Mouse (Mus musculus): Measurements from ENCODE around the gene Ostc. TPM values are rescaled to one million over a fixed set of nuclear protein-coding genes. Genes with fewer than 3 reads are reported as not detected.

Gene Ostc
- total and polyA plus RNA-seq, 2 experiments from 2014 or later = 150 to 152 TPM

DNA sequence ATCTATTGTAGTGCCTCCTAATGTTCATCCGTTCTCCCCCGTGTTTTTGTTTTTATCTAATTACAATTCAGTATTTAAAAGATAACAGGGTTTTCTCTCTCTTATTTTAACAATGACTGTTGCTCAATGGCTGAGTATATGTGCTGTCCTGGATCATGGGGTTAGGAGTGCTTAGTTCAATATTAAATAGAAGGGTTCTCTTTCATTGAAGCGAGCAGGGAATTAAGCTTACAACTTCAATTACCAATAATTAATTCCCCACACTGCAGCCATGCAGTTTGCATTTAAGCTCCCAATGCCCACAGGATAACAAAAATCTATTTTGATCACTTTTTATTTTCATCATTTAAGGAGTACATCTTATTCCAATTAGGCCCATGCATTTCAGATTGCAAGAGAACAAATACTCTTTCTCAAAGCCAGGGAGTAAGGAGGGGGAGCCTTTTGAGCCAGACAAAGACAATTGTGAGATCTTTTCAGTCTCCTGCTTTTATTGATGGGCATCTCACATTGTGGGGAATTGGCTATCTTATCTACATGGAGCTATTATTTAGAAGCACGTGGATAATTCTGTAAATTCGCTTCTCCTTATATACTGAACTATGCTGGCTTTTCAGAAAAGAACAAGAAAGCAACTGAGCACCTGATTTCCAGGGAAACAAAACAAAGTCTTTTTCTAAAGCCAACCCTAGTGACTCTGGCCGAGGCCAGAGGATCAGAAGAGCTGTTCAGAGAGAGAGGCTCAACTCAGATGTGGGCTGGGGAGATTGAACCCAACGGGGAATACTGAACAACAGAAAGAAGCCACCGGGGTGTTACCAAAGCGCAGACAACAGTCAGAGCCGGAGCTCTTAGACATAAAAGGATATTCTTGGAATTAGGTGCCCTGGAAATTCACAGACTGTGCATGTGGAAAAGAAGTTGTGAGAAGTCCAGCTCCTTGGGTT lies 37.7 kb upstream of the Ostc start:
- H3K4me2 ChIP-seq (ENCODE audit: low read depth, low read length) = no peak overlapping the region
- no peak for TF ChIP-seq CTCF (IDR thresholded peaks at IDR 0.05; ENCODE audit: low read depth)
- no peak for TF ChIP-seq EP300 (IDR thresholded peaks at IDR 0.05; ENCODE audit: low read depth)
- no peaks in the 10 kb centered on the region for H3K36me3 ChIP-seq (replicated peaks; ENCODE audit: control insufficient read depth, insufficient read depth, low read length)
- no peak for DNase-seq (ENCODE audit: low spot score)
- no peaks in the 10 kb centered on the region for H3K27me3 ChIP-seq (ENCODE audit: control insufficient read depth, insufficient read depth, low read length)
- H3K9ac ChIP-seq (replicated peaks; ENCODE audit: low read depth, low read length) = no peak overlapping the region
- H3K9me3 ChIP-seq (replicated peaks; ENCODE audit: control insufficient read depth, low read length) = peaks cover 5% of the 10 kb centered on the region; the same call in 1 of the 2 replicates
- ATAC-seq (ENCODE audit: insufficient read depth, low read depth) = no peak
- 67% methylated on average over 10 of the region's 10 CpGs for WGBS
- no peaks in the 10 kb centered on the region for H3K4me1 ChIP-seq (ENCODE audit: control insufficient read depth, insufficient read depth)
- no peak overlapping the region for H3K4me3 ChIP-seq (ENCODE audit: low read depth, low read length)
- no peak overlapping the region for H3K27ac ChIP-seq (ENCODE audit: low read depth)

DNA sequence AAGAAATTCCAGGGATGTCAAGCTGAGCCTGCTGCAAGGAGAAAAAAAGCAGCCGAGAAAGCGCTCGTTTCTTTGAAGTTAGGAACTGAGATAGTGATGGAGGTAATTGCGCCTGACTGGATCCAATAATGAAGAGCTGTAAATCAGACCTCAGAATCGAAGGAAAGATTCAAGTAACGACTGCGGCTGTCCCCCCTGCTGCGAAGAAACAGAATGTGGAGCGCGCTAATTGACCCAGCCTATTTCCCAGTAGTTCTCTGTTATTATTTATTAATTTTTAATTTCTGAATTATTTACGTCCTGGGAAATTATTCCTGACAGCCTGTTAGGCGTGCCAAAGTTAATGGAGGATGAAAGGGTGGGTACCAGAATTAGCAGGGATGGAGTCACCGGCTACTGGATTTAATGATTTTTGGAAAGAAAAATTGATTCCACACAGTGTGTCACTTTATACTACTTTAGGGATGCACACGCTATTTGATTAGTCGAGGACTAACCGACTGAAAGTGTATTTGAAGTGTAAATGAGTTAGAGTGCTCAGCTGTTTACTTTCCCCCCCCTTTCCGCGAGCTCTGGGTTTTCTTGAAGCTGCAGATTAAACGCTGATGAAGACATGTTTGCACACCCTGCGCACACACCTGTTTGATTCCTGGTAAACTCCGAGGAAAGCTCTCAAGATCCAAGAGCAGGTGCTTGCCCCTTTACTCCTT lies 28.6 kb upstream of the Ostc start:
- no peak for TF ChIP-seq EP300 (IDR thresholded peaks at IDR 0.05; ENCODE audit: low read depth)
- TF ChIP-seq CTCF (IDR thresholded peaks at IDR 0.05; ENCODE audit: low read depth) = no peak
- 61% methylated on average over 21 of the region's 21 CpGs for WGBS
- H3K9me3 ChIP-seq (replicated peaks; ENCODE audit: control insufficient read depth, low read length) = no peaks in the 10 kb centered on the region
- H3K27me3 ChIP-seq (ENCODE audit: control insufficient read depth, insufficient read depth, low read length) = no peaks in the 10 kb centered on the region
- H3K9ac ChIP-seq (replicated peaks; ENCODE audit: low read depth, low read length) = no peak overlapping the region
- no peak for ATAC-seq (ENCODE audit: insufficient read depth, low read depth)
- DNase-seq (ENCODE audit: low spot score) = no peak
- no peaks in the 10 kb centered on the region for H3K4me1 ChIP-seq (ENCODE audit: control insufficient read depth, insufficient read depth)
- no peak overlapping the region for H3K4me3 ChIP-seq (ENCODE audit: low read depth, low read length)
- no peaks in the 10 kb centered on the region for H3K36me3 ChIP-seq (replicated peaks; ENCODE audit: control insufficient read depth, insufficient read depth, low read length)
- no peak overlapping the region for H3K27ac ChIP-seq (ENCODE audit: low read depth)
- H3K4me2 ChIP-seq (ENCODE audit: low read depth, low read length) = no peak overlapping the region

DNA sequence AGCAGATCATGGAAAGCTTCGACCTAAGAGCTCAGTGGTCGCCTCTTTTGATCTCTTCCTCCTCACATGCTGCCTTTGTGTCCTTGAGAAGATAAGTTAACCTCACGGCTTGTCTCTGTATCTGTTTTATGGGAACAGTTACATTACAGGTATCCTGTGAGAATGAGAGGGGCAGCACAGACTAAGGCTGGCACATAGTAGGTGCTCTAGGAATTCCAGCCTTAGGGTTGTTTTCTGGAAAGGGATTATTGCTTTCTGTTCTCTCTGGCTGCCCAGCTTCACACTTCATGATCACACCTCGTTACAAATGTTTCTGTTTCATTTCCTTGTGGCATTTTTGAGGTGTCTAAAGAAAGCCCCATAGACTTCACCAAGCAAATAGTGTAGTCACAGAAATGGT lies 27.5 kb upstream of the Ostc start:
- DNase-seq (ENCODE audit: low spot score) (no peak), ATAC-seq (ENCODE audit: insufficient read depth, low read depth) (no peak)
- H3K9ac ChIP-seq (replicated peaks; ENCODE audit: low read depth, low read length) = no peak overlapping the region
- H3K9me3 ChIP-seq (replicated peaks; ENCODE audit: control insufficient read depth, low read length) = no peaks in the 10 kb centered on the region
- no peaks in the 10 kb centered on the region for H3K27me3 ChIP-seq (ENCODE audit: control insufficient read depth, insufficient read depth, low read length)
- H3K4me2 ChIP-seq (ENCODE audit: low read depth, low read length) = no peak overlapping the region
- H3K4me3 ChIP-seq (ENCODE audit: low read depth, low read length) = no peak overlapping the region
- no peak for TF ChIP-seq CTCF (IDR thresholded peaks at IDR 0.05; ENCODE audit: low read depth)
- no peak for TF ChIP-seq EP300 (IDR thresholded peaks at IDR 0.05; ENCODE audit: low read depth)
- no peak overlapping the region for H3K27ac ChIP-seq (ENCODE audit: low read depth)
- H3K4me1 ChIP-seq (ENCODE audit: control insufficient read depth, insufficient read depth) = no peaks in the 10 kb centered on the region
- 43% methylated on average over 4 of the region's 4 CpGs for WGBS
- H3K36me3 ChIP-seq (replicated peaks; ENCODE audit: control insufficient read depth, insufficient read depth, low read length) = no peaks in the 10 kb centered on the region

DNA sequence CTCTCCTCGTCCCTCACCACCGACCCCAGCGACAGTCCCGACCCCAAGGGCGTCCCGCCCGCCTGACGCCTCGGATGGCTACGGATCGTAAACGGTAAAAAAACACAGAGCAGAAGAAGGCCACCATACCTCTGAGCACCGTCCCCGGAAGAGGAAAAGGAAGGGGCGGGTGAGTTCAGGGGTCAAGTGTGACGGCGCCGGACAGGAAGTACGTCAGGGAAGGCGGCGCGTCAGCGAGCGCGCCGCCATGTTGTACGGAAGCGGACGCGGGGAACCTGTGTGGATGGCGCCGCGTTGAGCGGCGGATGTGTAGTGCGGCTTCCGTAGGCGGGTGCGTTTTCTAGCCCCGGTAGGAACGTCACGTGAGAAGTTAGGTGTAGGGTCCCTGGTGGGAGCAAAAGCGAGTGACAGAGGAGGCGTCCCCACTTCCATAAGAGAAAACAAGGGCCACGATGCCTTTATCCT lies 21.0 kb upstream of the Ostc start, which contains the start of gene Rpl34:
Gene Rpl34, minus strand, starts transcription at position 210 of the 465 bp plus-strand sequence.
- H3K36me3 ChIP-seq (replicated peaks; ENCODE audit: control insufficient read depth, insufficient read depth, low read length) = peaks cover 36% of the 10 kb centered on the region
- DNase-seq (ENCODE audit: low spot score) (peak; percentile 97), ATAC-seq (ENCODE audit: insufficient read depth, low read depth) (peak; percentile 99)
- TF ChIP-seq EP300 (IDR thresholded peaks at IDR 0.05; ENCODE audit: low read depth) = peak; percentile 93
- TF ChIP-seq CTCF (IDR thresholded peaks at IDR 0.05; ENCODE audit: low read depth) = no peak
- peak within 1 kb of the TSS; percentile 86 for H3K27ac ChIP-seq (ENCODE audit: low read depth)
- H3K4me2 ChIP-seq (ENCODE audit: low read depth, low read length) = peak within 1 kb of the TSS; percentile 77
- under 1% methylated on average over 45 of the region's 45 CpGs for WGBS
- H3K4me1 ChIP-seq (ENCODE audit: control insufficient read depth, insufficient read depth) = peaks cover 7% of the 10 kb centered on the region
- peak within 1 kb of the TSS; percentile 68 for H3K4me3 ChIP-seq (ENCODE audit: low read depth, low read length)
- H3K9me3 ChIP-seq (replicated peaks; ENCODE audit: control insufficient read depth, low read length) = no peaks in the 10 kb centered on the region
- H3K9ac ChIP-seq (replicated peaks; ENCODE audit: low read depth, low read length) = peak within 1 kb of the TSS; percentile 89
- H3K27me3 ChIP-seq (ENCODE audit: control insufficient read depth, insufficient read depth, low read length) = no peaks in the 10 kb centered on the region

DNA sequence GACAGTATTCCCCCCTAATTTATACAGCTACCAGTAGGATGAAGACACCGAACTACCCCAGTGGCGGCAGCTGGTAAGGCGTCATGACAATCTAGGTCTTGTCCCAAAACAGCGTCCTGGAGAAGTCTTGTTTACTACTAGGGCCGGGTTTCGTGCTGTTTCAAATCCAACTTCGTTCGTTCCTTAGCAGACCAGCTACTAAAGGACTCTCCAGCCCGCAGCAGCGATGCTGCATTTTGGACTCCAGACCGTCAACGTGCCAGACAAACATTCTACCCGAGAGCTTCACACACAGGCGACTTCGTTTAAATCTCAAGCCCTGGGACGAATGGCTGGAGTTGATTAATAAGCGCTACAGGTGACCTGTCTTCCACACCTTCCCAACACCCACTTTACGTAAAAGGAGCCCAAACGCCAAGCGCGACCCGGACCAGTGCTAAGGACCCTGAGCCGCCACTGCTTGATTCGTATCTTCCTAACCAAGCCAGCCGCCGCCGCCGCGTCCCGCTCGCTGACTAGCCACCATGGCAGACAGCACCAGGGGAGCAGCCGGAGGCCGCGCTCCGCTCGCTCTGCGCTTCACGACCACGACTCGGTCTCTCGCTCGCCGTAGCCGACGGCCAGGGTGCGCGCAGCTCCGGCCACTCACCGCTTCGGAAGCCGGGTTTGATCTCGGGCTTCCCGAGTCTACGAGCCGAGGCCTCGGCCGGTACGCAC lies 20.4 kb upstream of the Ostc start:
- no peaks in the 10 kb centered on the region for H3K9me3 ChIP-seq (replicated peaks; ENCODE audit: control insufficient read depth, low read length)
- H3K9ac ChIP-seq (replicated peaks; ENCODE audit: low read depth, low read length) = peak overlapping the region; percentile 89
- peak overlapping the region; percentile 77 for H3K4me2 ChIP-seq (ENCODE audit: low read depth, low read length)
- peaks cover 36% of the 10 kb centered on the region for H3K36me3 ChIP-seq (replicated peaks; ENCODE audit: control insufficient read depth, insufficient read depth, low read length)
- no peaks in the 10 kb centered on the region for H3K27me3 ChIP-seq (ENCODE audit: control insufficient read depth, insufficient read depth, low read length)
- H3K27ac ChIP-seq (ENCODE audit: low read depth) = peak overlapping the region; percentile 86
- ATAC-seq (ENCODE audit: insufficient read depth, low read depth) (peak; percentile 68), DNase-seq (ENCODE audit: low spot score) (peak; percentile 76)
- under 1% methylated on average over 58 of the region's 58 CpGs for WGBS
- H3K4me3 ChIP-seq (ENCODE audit: low read depth, low read length) = peak overlapping the region; percentile 68
- peaks cover 7% of the 10 kb centered on the region for H3K4me1 ChIP-seq (ENCODE audit: control insufficient read depth, insufficient read depth)
- TF ChIP-seq CTCF (IDR thresholded peaks at IDR 0.05; ENCODE audit: low read depth) (no peak), EP300 (IDR thresholded peaks at IDR 0.05; ENCODE audit: low read depth) (no peak)

Measured in heart, postnatal 0 days (tissue).